Mouse (Mus musculus) heart, postnatal 0 days (tissue): ENCODE measurements around the gene Btbd35f21.
"Not testable (repeated sequence)": the region's sequence is repeated elsewhere in the genome, so short reads cannot be mapped to it uniquely, and the experiment has no call there.

ENCODE experiments used
- CTCF ChIP-seq: IDR thresholded peaks from 2 replicates; pipeline ENCODE4 v1.5.1; 2016; ENCODE audit warnings: antibody characterized with exemption, control low read depth, low read depth
- EP300 ChIP-seq: IDR thresholded peaks from 2 replicates; pipeline ENCODE4 v1.6.1; 2016; ENCODE audit warnings: antibody characterized with exemption, low read depth

- TF ChIP-seq EP300, CTCF: not testable (repeated sequence)
Observed at GRCm38 (mm10) chrX:32725809-32726208, at the start of gene Btbd35f21.
